Mouse (Mus musculus) liver, adult 2 months (tissue): Measurements from ENCODE around the gene Ndufv1.

Experiments
- CTCF ChIP-seq: fragments of 200-500 bp; IDR thresholded peaks from 2 replicates; pipeline ENCODE4 v1.5.1; 2011; ENCODE audit warnings: low read depth, low read length, control low read depth
- POLR2A ChIP-seq: fragments of 200-500 bp; IDR thresholded peaks from 2 replicates; pipeline ENCODE4 v1.6.1; 2011; ENCODE audit warnings: low read length, control low read depth; ENCODE audit not compliant: insufficient read depth; ENCODE audit errors: extremely low read depth

DNA sequence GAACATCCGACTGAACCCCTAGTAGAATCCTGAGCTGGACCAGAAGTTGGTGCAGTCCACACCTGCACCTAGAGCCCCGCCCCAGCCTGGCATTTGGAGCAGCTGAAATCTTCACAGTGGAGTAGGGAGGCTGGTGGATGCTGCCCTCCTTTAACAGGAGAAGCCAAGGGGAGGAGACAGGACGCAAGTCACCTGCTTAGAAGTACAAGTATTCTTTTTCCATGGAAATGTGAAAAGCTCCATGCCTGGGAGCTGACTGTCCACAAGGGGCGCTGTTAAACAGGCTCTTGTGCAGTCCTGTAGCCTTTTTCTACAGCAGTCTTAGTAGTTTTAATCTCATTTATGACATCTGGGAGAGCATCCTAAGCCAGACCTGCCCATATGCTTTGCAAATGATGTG lies 23.9 kb downstream of the Ndufv1 start:
- TF ChIP-seq CTCF (peak; percentile 4; the same call in 1 of the 2 replicates), POLR2A (no peak)
